Mouse (Mus musculus) left cerebral cortex, adult 2 months (tissue): ENCODE measurements around the gene Garnl3. TPM values are rescaled to one million over a fixed set of nuclear protein-coding genes. Genes with fewer than 3 reads are reported as not detected.

Experiments used
- DNase-seq, 2 experiments: peaks; one replicate each; pipeline ENCODE4 v3.0.0; 2021 to 2022; ENCODE audit warnings: low spot score in 2 of 2, mixed read lengths in 1 of 2; ENCODE audit errors: extremely low spot score in 1 of 2
- H3K27ac ChIP-seq: fragments of 200-600 bp; 2 replicates; pipeline ENCODE4 v1.8.1; 2022
- H3K4me3 ChIP-seq: fragments of 200-600 bp; 2 replicates; pipeline ENCODE4 v1.8.1; 2022
- CTCF ChIP-seq: fragments of 200-600 bp; IDR thresholded peaks from 2 replicates; pipeline ENCODE4 v1.8.1; 2022; ENCODE audit warnings: antibody characterized with exemption, mild to moderate bottlenecking, moderate library complexity
- intact Hi-C: fragments of 180-260 bp; cut with DNase I; formaldehyde crosslinking; loops from one replicate; pipeline ENCODE4 v1.15.1; 2025
- long read RNA-seq, 2 experiments: library from polyadenylated mRNA; stranded (forward); transcript quantifications; one replicate each; pipeline ENCODE4 v2.0.0; 2021; ENCODE audit warnings: borderline mapping rate in 2 of 2
- total RNA-seq, 2 experiments: library from RNA; stranded (reverse); gene quantifications; 2 replicates each; pipeline ENCODE4 v1.2.3; 2021

Garnl3 gene
- total RNA-seq: 100 to 1,000 TPM in 1 of 2 experiments, 10 to 100 TPM in 1; 94.7 to 129 TPM
- long read RNA-seq, experiment 1, transcript Garnl3-202 (29 exons, 3,578 nt): minor isoform, 16 of 102 reads
- long read RNA-seq, experiment 1, transcript Garnl3-201 (28 exons, 3,678 nt): major isoform, 23 of 102 reads
- long read RNA-seq, experiment 1, partial matches to known transcripts: 10 of 102 reads
- long read RNA-seq, experiment 1, other reads (novel, unspliced or antisense): 53 of 102 reads
- long read RNA-seq, experiment 2, transcript Garnl3-201 (28 exons, 3,678 nt): major isoform, 10 of 70 reads
- long read RNA-seq, experiment 2, partial matches to known transcripts: 6 of 70 reads
- long read RNA-seq, experiment 2, other reads (novel, unspliced or antisense): 50 of 70 reads

DNA sequence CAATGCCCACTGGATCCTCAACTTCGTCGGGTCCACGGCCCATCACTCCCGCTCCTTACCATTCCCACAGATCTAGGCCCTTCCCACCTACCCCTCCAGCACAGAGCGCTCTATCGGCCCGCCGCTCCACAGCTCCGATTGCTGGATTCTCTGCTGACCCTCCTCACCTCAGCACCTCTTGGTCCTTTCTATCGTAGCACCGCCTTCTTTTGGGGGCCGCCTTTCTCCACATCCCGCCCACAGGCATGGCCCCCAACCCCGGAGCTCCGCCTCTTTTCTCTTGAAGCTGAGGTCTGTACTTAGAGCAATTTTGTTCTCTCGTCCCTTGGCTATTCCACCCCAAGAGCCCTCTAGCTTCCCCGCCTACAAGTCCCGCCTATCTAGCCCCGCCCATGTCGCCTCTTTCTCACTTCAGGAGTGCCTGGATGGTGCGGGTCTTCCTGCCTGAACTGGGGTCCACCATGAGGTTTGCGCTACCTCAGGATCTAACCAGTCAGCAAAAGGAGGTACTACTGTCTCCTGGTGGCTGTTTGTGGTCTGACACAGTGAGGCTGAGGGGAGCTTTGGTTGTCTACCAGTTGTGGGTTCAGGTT, at the start of gene Garnl3:
Gene Garnl3, minus strand, starts transcription at position 155 of the 593 bp plus-strand sequence.
- TF ChIP-seq CTCF: peak; percentile 69
- intact Hi-C loops: loop anchor here (2.0 to 5.0 kb wide), 2 partner anchors 107 to 139 kb away; no protein-coding TSS in a partner anchor
- Histone ChIP-seq H3K4me3 (peak within 1 kb of the TSS; percentile 78), H3K27ac (peak within 1 kb of the TSS; percentile 66)
- peak; percentile 51 to 54 for DNase-seq

DNA sequence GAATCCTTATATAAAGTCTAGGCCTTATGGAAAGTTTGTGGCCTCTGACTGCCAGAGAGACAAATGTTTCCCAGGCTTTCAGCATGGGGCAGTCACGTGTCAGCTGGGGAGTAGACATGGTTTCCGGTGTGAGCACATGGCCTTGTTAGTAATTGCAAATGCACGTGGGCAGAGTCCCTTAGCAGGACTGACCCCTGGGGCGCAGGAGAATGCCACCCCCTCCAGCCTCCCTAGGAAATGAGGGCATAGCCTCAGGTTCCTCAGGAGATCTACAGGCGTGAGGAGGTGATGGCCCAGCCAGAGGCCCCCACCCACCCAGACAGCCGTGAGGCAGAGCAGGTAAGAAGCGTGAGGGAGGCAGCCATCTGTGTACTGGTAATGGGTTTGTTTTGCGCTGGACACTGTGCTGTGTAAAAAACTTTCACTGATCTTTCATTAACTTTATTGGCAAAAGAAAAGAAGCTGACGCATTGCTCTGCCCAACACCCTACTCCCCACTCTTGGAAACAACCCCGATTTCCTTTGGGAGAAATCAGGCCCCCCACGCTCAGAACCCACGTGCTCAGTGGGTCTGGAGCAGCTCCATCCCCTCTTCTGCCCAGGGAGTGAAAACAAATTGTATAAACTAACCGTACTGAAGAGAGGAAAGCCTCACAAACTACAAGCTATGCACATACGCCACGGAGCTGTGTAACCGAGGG, 48.6 kb upstream of the Garnl3 start:
- no peak for DNase-seq
- intact Hi-C loops: no loop called here
- peak overlapping the region; percentile 38; the same call in 1 of the 2 replicates for H3K27ac ChIP-seq
- H3K4me3 ChIP-seq: no peak overlapping the region
- TF ChIP-seq CTCF: no peak

DNA sequence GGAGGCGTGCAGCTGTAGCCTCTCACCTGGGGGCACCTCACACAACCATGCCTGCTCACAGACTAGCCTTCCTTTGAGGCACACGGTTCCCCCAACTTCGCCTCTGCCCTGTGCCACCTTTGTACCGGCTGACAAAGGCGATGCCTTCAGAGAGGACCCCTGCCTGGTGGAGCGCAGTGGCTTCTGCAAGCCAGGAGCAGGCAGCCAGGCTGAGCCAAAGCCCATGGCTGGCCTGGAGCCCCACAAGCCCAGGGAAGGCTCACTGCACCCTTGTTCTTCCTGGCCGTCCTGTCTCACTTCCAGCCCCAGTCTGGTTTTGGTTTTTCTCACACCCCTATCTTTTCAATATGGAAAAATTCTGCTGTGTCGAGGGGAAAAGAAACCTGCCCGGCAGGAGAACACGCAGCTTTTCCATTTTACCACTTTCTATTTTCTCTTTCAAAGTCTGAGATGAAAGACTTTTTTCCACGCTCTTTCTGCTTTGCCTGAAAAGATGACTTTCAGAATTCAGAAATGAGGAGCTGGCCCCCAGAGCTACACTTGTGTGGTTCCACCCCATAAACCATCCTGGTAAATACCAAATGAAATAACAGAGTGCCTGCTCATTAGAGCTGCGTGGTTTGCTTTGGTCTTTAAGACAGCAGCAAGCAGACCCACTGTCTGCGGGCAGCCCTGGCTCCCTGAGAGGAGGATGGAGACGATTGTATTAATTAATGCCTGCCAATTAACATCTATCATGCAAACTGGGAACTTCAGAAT, 47.9 kb upstream of the Garnl3 start:
- Histone ChIP-seq H3K27ac (peak overlapping the region; percentile 53; the same call in 1 of the 2 replicates), H3K4me3 (no peak overlapping the region)
- intact Hi-C loops: no loop called here
- DNase-seq: no peak
- TF ChIP-seq CTCF: no peak

DNA sequence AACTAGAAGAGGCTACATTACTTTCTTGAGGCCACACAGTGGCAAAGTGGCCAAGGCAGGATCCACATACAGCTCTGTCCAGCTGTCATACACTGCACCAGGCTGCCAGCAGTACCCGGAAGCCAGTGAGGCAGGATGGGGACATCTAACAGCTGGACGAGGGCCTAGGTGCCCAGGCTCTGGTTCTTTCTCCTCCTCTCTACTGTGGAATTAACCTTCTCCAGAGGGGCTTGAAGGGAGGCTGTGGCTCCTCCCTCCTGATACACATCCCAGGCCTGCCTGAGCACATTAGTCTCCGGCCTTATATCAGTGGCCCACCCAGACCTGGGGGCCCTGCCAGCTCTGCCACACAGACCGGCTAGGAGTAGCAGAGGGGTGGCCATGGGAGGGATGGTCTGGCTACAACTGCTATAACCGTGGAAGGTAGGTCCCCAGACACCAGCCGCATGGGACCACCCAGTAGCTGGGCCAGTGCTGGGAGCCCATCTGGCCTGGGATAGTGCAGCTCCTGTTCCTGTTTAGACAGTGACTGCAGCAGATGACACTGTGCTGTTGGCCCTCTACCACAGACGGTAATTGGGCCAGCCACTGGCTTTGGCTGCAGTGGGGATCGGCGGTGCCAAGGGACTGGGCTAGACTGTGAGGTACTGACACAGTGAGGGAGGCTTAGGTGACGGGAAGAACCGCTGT, 46.9 kb upstream of the Garnl3 start:
- no peak for TF ChIP-seq CTCF
- no peak overlapping the region for H3K4me3 ChIP-seq
- H3K27ac ChIP-seq: peak overlapping the region; percentile 53; the same call in 1 of the 2 replicates
- intact Hi-C loops: no loop called here
- DNase-seq: no peak

DNA sequence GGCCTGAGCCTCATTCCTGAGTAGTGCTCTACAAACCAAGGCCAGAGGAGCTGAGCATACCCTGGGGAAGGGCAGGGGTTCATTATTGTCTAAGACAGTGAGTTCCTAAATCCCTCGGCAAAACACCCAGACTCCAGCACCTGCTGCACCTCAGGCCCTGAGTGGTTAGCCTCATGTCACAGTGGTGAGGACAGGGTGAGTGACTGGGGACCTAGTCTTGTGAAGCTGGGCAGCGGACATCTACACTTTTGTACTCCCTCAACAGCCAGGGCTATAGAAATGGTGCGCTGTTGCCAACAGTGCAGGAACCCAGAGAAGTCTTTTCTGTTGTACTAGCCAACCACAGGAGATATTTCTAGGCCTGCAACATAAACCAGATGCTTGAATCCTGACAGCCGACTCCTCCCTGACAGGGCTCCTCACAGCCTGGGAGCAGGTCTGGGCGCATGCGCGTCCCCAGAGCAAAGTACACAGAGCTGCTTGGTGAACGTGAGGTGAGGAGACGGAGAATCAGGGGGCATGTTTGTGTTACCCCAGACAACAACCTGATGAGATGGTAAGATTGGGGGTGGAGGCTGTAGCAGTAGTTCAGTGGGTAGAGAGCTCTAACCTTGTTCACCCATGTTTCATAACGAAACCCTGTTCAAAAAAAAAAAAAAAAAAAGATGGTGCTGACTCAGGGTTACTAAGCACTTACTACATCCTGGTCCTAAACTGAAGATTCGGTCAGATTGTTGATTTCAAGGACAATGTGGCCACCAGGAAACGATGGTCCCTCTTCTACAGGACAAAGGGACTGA, 46.2 kb upstream of the Garnl3 start:
- no peak for TF ChIP-seq CTCF
- H3K27ac ChIP-seq: peak overlapping the region; percentile 36; the same call in 1 of the 2 replicates
- intact Hi-C loops: no loop called here
- DNase-seq: no peak
- no peak overlapping the region for H3K4me3 ChIP-seq

DNA sequence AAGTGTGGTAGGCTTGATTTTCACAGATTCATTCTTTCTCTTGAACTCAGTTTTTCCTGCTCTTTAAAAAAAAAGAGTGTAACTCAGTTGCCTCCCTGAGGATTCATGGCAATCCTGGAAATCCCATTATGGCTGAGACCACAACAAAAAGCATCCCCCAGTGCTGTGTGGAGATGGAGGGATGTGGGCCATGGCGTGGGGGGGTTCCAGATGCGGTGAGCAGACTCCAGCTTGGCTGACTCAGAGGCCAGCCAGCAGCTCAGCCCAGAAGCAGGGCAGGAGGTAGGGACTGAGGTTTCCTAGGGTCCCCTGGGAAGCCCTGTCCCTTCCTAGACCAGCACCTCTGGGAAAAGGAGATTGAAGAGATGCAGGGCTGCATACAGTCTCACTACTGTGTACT, 45.5 kb upstream of the Garnl3 start:
- DNase-seq: no peak
- intact Hi-C loops: no loop called here
- Histone ChIP-seq H3K4me3 (no peak overlapping the region), H3K27ac (peak overlapping the region; percentile 36; the same call in 1 of the 2 replicates)
- no peak for TF ChIP-seq CTCF

DNA sequence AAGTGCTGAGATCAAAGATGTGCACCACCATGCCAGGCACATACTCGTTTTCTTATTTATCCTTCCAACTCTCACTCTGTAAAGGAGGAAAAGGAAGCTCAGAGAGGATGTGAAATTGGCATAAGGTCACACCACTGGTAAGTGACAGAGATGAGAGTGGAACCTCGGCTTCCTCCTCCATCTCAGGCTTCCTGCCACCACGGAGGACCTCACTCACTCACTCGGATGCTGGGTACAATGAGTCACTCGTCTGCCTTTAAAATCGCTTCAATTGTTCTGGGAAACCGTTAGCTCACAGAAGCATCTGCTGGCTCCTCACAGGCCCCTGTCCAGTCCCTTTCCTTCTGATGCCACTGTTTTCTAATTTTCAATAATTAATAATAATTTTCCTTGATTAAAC, 45.1 kb upstream of the Garnl3 start:
- Histone ChIP-seq H3K27ac (peak overlapping the region; percentile 36; the same call in 1 of the 2 replicates), H3K4me3 (no peak overlapping the region)
- DNase-seq: no peak
- TF ChIP-seq CTCF: no peak
- intact Hi-C loops: no loop called here

DNA sequence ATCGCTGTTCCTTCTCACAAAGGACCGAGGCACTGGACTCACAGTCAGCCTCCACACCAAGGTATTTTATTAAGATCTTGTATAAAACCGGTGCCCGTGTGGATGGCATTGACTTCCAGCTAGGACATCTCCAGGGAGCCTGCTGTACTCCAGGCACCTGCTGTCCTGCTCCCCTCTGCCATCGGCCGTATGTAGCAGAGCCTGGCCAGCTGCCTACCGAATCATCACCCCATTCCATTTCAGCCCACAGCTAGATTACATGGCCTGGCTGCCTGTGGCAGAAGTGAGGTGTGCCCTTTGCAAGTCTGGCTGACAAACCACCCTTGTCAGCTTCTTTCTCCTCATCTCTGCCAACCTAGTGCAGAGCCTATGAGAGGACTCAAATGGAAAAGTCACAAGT, 42.2 kb upstream of the Garnl3 start:
- Histone ChIP-seq H3K27ac (no peak overlapping the region), H3K4me3 (no peak overlapping the region)
- intact Hi-C loops: no loop called here
- no peak for DNase-seq
- TF ChIP-seq CTCF: no peak

DNA sequence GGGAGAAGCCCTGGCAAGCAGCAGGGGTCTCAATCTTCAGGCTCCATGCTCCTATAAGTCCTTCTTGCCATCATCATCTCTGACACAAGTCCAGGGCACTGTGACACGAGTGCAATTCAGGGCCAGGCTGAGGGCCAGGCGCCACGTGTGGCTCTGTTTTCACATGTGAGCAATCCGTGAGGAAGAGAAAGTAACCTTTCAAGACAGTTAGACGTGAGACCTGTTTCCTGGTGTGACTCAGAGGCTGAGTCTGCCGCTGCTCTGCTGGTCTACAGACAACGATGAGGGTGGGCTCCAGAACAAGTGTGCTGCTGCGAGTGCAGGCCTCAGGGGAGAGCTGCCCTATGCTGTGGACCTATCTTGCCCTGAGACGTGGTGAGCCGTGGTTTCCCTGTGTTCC, 41.7 kb upstream of the Garnl3 start:
- no peak overlapping the region for H3K27ac ChIP-seq
- intact Hi-C loops: no loop called here
- no peak for DNase-seq
- TF ChIP-seq CTCF: no peak
- H3K4me3 ChIP-seq: no peak overlapping the region
